Mouse (Mus musculus) erythroid progenitor cell, adult 5-6 weeks (primary cell): Measurements from ENCODE around the gene Alb. TPM values are rescaled to one million over a fixed set of nuclear protein-coding genes. Genes with fewer than 3 reads are reported as not detected.

Experiments
- ATAC-seq: replicated peaks from 2 replicates; pipeline ENCODE4 v1.8.0; 2016; ENCODE audit warnings: moderate number of reproducible peaks, mild to moderate bottlenecking, moderate TSS enrichment, inconsistent platforms; ENCODE audit not compliant: poor library complexity, low FRiP score, severe bottlenecking
- total RNA-seq, 2 experiments: library from RNA; stranded (forward) in 1 of 2; stranded (reverse) in 1 of 2; fragments of 150-400 nt in 1 of 2; fragments of 186-747, 209-891 nt in 1 of 2; gene quantifications; 2 replicates each; pipeline versions ENCODE4 v1.2.3 to v1.2.4; 2015 to 2017; ENCODE audit warnings: low replicate concordance in 2 of 2

Alb gene
- total RNA-seq (2015; ENCODE audit: low replicate concordance) (not detected in 2 replicates), total RNA-seq (2017; ENCODE audit: low replicate concordance) (not detected in 2 replicates)

DNA sequence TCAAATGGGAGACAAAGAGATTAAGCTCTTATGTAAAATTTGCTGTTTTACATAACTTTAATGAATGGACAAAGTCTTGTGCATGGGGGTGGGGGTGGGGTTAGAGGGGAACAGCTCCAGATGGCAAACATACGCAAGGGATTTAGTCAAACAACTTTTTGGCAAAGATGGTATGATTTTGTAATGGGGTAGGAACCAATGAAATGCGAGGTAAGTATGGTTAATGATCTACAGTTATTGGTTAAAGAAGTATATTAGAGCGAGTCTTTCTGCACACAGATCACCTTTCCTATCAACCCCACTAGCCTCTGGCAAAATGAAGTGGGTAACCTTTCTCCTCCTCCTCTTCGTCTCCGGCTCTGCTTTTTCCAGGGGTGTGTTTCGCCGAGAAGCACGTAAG lies at the start of gene Alb:
Gene Alb, plus strand, starts transcription at position 279 of the 400 bp plus-strand sequence.
- ATAC-seq: no peak

DNA sequence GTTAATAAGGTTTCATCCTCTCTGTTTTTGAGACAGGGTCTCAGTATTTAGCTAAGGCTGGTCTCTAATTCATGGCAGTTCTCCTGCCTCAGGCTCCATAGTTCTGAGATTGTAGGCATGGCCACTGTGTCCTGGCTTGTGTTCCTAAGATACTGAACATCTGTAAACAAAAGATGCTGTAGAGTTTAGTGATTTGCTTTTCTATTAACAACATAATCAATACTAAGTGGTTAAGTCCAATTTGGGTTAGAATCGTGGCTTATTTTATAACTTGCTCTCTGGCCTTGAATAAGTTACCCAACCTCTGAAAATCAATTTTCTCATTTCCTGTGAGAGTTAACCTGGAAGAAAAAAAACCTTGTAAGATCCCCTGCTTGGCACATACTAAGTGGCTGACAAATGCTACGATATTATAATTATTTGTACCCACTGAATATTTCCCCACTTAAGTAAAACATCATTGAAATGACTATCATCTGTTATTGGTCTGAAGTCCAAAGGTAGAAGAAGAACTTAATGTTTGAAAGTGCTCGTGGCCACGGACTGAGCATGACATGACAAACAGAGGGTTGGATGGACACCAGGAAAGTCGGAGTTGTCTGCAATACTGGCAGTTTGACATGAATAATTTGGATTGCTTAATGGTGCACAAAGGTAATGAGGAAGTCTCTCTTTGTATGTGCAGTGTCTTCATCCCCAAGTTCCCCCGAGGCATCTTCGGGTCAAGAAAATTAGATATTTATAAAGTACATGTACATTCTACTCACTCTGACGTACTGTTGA lies 46.4 kb upstream of the Alb start:
- no peak for ATAC-seq

DNA sequence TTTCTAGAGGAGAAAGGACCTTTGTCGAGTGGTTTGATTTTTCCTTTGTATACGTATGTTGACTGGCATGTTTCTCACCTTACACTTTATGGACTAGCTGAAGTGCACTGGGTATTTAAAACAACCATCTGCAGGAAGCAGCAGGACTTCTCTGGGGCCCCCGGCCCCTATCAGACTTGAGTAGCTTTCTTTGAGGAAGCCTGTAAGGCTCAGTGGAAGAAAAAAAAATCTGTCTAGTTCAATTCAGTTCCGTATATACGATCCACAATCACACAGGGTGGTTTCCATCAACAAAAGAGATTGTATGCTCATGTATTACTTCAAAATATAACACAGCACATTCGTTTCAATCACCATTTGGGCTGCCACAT lies 45.8 kb upstream of the Alb start:
- ATAC-seq: no peak

GRCm38 (mm10) chr5:90424625-90425024 lies 36.1 kb upstream of the Alb start:
- ATAC-seq: no peak

DNA sequence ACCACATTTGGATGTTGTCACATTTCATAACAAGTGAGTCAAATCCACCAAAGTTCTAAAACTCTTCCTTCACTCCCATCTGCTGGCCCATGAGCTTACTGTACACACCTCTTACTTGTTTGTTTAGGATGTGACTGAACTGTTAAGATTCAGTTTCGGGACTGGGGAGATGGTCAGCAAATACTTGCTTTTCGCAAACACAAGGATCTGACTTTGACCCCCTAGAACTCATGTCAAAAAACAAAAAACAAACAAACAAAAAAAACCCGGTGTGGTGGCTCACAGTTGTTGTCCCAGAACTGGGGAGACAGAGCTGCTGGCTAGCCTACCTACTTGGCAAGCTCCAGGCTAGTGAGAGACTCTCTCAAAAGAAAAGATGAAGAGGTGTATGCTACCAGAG lies 35.5 kb upstream of the Alb start:
- no peak for ATAC-seq

DNA sequence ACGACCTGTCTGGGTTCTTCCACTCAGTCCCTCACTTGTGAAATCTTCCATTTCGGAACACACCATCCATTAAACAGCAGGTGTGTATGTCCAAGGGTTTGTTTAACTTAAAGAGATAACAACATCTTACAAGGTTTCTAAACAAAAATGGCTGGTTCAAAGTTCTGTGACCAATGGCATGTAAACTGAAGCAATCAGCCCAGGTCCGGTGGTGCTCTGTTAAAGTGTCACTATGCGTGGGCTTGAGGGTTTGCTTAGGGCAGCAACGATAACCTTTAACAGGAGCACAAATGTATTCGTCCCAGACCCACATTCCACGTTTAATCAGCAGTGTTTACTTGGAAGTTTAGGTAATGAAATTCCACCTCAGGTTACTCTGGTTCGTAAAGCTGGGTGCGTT lies 29.6 kb upstream of the Alb start:
- no peak for ATAC-seq

GRCm38 (mm10) chr5:90439157-90439556 lies 21.5 kb upstream of the Alb start:
- ATAC-seq: no peak

DNA sequence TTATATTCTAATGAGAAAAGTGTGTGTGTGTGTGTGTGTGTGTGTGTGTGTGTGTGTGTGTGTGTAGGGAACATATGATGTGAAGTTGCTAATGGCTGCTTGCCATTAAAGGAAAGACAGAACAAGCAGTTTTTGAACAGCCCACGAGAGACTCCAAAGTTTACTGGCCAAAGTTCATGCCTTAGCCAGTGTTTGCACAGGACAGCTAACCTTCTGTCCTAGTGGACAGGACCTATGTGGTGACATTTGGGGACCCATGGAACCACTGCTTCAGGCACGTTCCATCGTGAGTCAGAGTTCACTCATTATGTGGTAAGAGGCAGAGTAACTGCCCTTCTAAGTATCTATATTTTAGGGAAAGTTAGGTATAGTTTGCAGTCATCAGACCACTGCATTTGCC lies 13.1 kb upstream of the Alb start:
- no peak for ATAC-seq

GRCm38 (mm10) chr5:90449961-90450360 lies 10.7 kb upstream of the Alb start:
- ATAC-seq: no peak

- ATAC-seq: no peak
Measured at GRCm38 (mm10) chr5:90452711-90453110, 8.0 kb upstream of the Alb start.

DNA sequence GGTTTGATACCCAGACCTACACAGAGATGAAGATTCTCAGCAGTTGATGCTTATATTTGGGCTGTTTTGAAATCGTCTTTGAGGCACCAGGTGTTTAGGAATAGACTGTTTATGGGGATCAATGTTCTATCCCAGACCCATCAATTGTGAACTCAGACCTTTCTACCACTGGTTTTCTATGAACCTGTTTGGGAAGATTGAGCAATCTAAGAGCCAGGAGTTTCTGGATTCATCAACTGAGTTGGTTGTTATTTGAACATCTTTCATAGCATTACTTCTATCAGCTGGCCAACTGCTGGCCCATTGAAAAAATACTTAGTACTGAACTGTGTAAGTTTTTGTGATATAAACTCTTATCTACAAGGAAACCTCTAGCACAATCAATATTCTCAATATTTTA lies 3.5 kb upstream of the Alb start:
- ATAC-seq: no peak

DNA sequence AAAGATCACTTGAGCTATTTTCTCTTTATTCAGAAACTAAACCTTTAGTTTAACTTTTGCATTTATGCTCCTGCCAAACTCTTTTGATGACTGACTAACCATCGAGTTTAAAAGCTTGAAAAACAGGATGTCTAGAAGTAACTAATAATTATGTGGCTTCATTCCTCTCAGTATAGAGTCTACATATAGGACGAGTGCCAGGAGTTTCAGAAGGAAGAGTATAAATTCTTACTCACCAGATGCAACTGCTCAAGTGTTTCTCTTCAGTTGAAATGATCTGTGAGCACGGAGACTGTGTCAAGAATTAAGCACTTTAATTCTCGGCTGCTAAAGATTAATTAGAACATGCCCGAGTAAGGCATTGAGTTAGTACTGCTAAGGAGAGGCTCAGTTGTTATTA lies 2.0 kb upstream of the Alb start:
- ATAC-seq: no peak

- ATAC-seq: no peak
Measured at GRCm38 (mm10) chr5:90466806-90467205, 6.1 kb downstream of the Alb start.

DNA sequence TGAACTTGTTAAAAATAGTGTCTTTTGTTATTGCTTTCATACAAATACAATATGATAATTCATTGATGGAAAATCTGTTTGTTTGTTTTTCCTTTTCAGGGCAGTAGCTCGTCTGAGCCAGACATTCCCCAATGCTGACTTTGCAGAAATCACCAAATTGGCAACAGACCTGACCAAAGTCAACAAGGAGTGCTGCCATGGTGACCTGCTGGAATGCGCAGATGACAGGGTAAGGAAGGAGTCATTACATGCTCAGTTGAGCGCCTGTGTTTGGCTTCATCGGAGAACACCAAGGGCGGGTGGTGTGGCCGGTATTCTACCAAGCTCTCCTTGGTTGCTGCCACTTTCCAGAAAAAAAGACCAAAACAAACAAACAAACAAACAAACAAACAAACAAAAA lies 6.5 kb downstream of the Alb start:
- no peak for ATAC-seq

GRCm38 (mm10) chr5:90470836-90471235 lies 10.1 kb downstream of the Alb start:
- no peak for ATAC-seq

GRCm38 (mm10) chr5:90473902-90474301 lies 13.2 kb downstream of the Alb start:
- no peak for ATAC-seq

GRCm38 (mm10) chr5:90474369-90474768 lies 13.7 kb downstream of the Alb start:
- no peak for ATAC-seq

GRCm38 (mm10) chr5:90476741-90477140 lies 16.0 kb downstream of the Alb start:
- ATAC-seq: no peak

DNA sequence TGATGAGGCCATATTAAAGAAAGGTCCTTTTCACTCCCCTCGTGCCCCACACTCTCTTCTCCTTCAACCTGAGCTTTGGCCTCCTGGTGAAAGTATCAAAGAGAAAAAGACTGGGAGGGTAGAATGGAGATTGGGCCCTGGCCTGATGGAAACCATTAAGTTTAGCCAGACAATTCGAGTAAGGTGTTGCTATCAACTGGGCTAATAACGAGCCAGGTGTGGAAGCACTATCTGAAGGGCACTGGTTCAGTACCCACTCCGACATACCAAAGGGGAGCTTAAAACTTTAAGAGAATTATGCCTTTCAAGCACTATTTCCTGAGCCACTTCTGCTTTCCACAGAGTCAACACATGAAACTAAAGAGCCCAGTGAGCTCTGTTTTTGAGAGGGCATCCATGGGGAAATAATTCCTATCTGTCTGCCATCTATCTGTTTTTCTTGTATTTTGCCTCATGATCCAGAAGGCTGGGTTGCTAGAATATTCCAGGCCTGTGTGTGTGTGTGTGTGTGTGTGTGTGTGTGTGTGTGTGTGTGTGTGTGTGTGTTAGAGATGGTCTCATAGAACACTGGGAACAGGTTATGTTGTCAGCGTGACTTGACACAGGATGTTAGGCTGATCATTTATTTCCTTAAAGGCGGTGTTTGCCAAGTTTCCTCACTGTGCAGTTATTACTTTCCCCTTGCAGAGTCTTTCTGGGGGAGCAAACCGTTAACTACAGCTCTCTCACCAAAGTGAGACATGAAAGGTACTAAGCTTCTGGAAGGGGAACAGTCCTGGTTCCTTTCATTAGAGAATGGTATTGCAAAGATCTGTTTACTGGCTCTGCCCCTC lies 16.8 kb downstream of the Alb start:
- ATAC-seq: no peak

DNA sequence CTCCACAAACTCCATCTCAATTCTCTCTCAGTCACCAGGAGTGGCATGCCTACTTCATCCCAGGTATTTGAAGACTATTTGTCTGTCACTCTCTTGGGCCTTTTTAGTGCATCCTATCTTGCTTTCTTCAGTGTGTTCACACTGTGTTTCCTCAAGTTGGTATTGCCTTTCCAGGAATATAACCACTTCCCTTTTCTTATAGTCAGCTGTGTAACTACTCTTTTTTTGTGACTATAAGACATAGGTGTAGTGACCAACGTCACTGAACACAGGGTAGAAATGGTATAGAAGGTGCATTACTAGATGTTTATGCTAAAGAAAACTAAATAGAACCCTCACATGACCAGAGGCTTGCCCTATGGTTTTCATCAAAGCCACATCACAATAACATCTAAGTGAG lies 18.2 kb downstream of the Alb start:
- no peak for ATAC-seq

DNA sequence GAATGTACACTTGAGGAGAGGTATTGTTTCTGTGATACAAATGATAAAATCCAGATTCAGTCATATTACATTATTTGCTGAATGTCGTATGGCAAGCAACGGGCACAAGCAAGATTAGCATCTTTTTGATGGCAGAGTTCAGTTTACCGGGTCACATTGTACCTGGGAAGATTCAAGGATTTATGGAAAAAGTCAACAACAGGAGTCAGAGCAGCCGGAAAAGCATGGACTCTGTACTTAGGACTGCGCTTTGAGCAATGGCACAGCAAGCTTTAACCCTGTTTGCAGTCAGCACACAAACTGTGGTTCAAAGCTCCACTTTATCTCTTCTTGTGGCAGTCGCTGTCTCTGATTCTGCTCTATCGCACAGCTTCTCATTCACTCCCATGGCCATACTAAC lies 24.9 kb downstream of the Alb start:
- no peak for ATAC-seq
